ENCODE assay signal across 9 mouse cellular contexts in the genomic region with DNA sequence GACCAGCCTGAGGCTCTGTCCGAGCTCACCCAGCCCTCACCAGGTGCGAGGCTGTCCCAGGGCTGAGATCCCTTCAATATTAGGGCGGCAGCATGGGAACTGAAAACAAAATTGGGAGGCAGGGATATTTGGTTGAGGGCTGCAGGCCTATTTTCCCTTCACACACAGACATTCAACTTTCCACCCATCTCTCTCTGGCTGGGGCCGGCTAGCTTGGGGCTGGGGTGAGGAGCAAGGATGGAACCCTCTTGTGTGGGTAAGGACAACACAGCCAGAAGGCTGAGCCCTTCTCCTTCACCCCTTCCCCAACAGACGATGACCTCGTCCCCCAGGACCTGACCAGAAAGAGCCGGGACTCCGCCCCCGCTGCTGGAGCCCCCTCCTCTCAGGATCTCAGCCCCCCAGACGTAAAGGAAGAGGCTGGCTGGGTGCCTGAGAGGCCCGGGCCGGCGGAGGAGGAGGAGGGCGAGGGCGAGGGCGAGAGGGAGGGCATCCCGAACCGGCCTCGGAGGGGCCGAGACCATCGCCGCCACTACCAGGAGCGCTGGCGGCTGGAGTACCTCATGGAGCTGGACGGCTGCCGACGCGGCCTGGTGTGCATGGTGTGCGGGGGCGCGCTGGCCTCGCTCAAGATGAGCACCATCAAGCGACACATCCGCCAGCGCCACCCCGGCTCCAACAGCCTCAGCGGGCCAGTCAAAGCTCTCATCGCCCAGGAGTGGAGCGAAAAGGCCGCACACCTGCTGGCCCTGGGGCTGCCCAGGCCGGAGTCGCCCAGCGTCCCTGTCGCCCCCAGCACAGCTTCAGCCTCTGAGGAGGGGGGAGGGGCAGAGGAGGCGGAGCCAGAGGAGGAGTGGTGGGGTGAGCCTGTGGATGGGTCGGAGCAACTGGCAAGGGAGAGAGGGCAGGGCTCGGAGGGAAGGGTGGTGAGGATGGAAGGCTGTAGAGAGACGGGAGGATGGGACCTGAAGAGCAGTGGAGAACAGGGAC. TPM values are rescaled to one million over a fixed set of nuclear protein-coding genes. Genes with fewer than 3 reads are reported as not detected.
DNase-seq lines count a peak whose midpoint lies in the region; ATAC-seq lines count a peak whose summit lies in the region.
"Had no signal": no experiment of that assay in that cellular context is flagged by ENCODE, and none has a peak within 500 bp of the region (broad histone marks: within the 10 kb centered on the region; RNA-seq: fewer than 3 reads in every experiment).

No protein-coding gene starts in this region.

- DNase-seq in MN1 (ENCODE audit: low spot score) = peak; percentile 80
- DNase-seq in cerebellum, adult 11 months = peak; percentile 62
- DNase-seq in heart, postnatal 4 days = peak; percentile 65
- DNase-seq in left cerebral cortex, adult 11 months (ENCODE audit: low spot score) = peak; percentile 68
- DNase-seq in lung, postnatal 14 days = peak; percentile 63
- DNase-seq in right cerebral cortex, adult 2 months (ENCODE audit: low spot score in 2 of 2) = peak; percentile 68 to 79

- peak; percentile 23 for ATAC-seq in forebrain, embryonic 15.5 days (replicated peaks)
- no peak for ATAC-seq in megakaryocyte-erythroid progenitor cell, adult 5-6 weeks (replicated peaks; ENCODE audit: low FRiP score, low TSS enrichment, poor library complexity, severe bottlenecking)

- WGBS in forebrain, embryonic 15.5 days = 14% methylated on average over 45 of the region's 48 CpGs

- H3K4me2 ChIP-seq in forebrain, embryonic 15.5 days (replicated peaks) = peak overlapping the region; percentile 76

- peak overlapping the region; percentile 59 for H3K9ac ChIP-seq in forebrain, embryonic 15.5 days (replicated peaks)

- H3K4me1 ChIP-seq in forebrain, embryonic 15.5 days = peaks cover 63% of the 10 kb centered on the region

- peak overlapping the region; percentile 98 for H3K27ac ChIP-seq in forebrain, embryonic 15.5 days (replicated peaks)
- H3K27ac ChIP-seq: macrophage had no signal

- no peaks in the 10 kb centered on the region for H3K9me3 ChIP-seq in forebrain, embryonic 15.5 days

- H3K4me3 ChIP-seq in forebrain, embryonic 15.5 days = peak overlapping the region; percentile 43

- H3K36me3 ChIP-seq in forebrain, embryonic 15.5 days = peaks cover 31% of the 10 kb centered on the region

- no peaks in the 10 kb centered on the region for H3K27me3 ChIP-seq in forebrain, embryonic 15.5 days

RNA-seq across cellular contexts. Expression of gene 2700081O15Rik, which starts 4.5 kb away (rescaled TPM):
- 27.8 and 29.3 TPM in 2 replicates for polyA plus RNA-seq in forebrain, embryonic 15.5 days (2015; fragmentation: Nextera tagmentation; extraction: Ambion mirVana)
- total RNA-seq in heart, postnatal 4 days (2021) = 10 to 100 TPM; 28.4 to 28.5 TPM
- 4.6 and 9.4 TPM in 2 replicates for total RNA-seq in megakaryocyte-erythroid progenitor cell, adult 5-6 weeks (2014; fragmentation: Nextera tagmentation)
- 3.0 and 7.0 TPM in 2 replicates for total RNA-seq in megakaryocyte-erythroid progenitor cell, adult 5-6 weeks (2017)

RNA-seq across cellular contexts. Expression of gene Spindoc, which starts 39.1 kb away (rescaled TPM):
- polyA plus RNA-seq in forebrain, embryonic 15.5 days (2015; fragmentation: Nextera tagmentation; extraction: Ambion mirVana) = 38.7 and 43.9 TPM in 2 replicates
- total RNA-seq in heart, postnatal 4 days (2021) = 10 to 100 TPM; 29.4 to 30.8 TPM
- 15.7 and 23.7 TPM in 2 replicates for total RNA-seq in megakaryocyte-erythroid progenitor cell, adult 5-6 weeks (2014; fragmentation: Nextera tagmentation)
- total RNA-seq in megakaryocyte-erythroid progenitor cell, adult 5-6 weeks (2017) = 6.2 and 15.9 TPM in 2 replicates
